7 mouse cellular contexts compared by ENCODE assay signal in genomic region chr16:73098760-73099159, GRCm38 (mm10).
A peak's percentile ranks its signal among the peaks of the same experiment; 100 is the strongest.
DNase-seq lines count a peak whose midpoint lies in the region; ATAC-seq and TF ChIP-seq lines count a peak whose summit lies in the region.

No protein-coding gene starts in this region.

- 23% methylated on average over 4 of the region's 4 CpGs for WGBS in kidney, embryonic 15.5 days
- 18% methylated on average over 4 of the region's 4 CpGs for WGBS in thymus, adult 2 months

- H3K4me1 ChIP-seq in kidney, embryonic 15.5 days: peaks cover 37% of the 10 kb centered on the region
- H3K4me1 ChIP-seq in ES-E14 (ENCODE audit: control insufficient read depth in 2 of 2, insufficient read depth in 2 of 2, low read length in 2 of 2, poor library complexity in 1 of 2): peaks cover 4 to 9% of the 10 kb centered on the region in 2 experiments; a peak in 3 of 4 replicates
- no peaks in the 10 kb centered on the region for H3K4me1 ChIP-seq in thymus, adult 2 months (replicated peaks; ENCODE audit: control insufficient read depth, insufficient read depth, low read length)

- TF ChIP-seq POLR2A in thymus, adult 2 months (IDR thresholded peaks at IDR 0.05; ENCODE audit: control insufficient read depth, extremely low read depth, insufficient read depth, low read length, poor library complexity): no peak

- no peaks in the 10 kb centered on the region for H3K36me3 ChIP-seq in kidney, embryonic 15.5 days
- H3K36me3 ChIP-seq in ES-E14 (ENCODE audit: control insufficient read depth, insufficient read depth, low read length, poor library complexity, severe bottlenecking): no peaks in the 10 kb centered on the region
- H3K36me3 ChIP-seq in thymus, adult 2 months (ENCODE audit: control insufficient read depth, insufficient read depth, low read length): no peaks in the 10 kb centered on the region

- H3K9ac ChIP-seq in kidney, embryonic 15.5 days: no peak overlapping the region
- H3K9ac ChIP-seq in ES-E14 (ENCODE audit: insufficient read depth, low read depth, low read length, poor library complexity, severe bottlenecking): no peak overlapping the region

- no peak overlapping the region for H3K4me3 ChIP-seq in kidney, embryonic 15.5 days (replicated peaks)
- H3K4me3 ChIP-seq in ES-E14 (ENCODE audit: insufficient read depth in 1 of 2, low read depth in 1 of 2, low read length in 2 of 2, poor library complexity in 1 of 2, severe bottlenecking in 1 of 2): no peak overlapping the region; a peak in 1 of 4 replicates
- H3K4me3 ChIP-seq in thymus, adult 2 months (ENCODE audit: control insufficient read depth, insufficient read depth, low read length): no peak overlapping the region

- H3K27me3 ChIP-seq in kidney, embryonic 15.5 days: no peaks in the 10 kb centered on the region
- no peaks in the 10 kb centered on the region for H3K27me3 ChIP-seq in thymus, adult 2 months (ENCODE audit: control insufficient read depth, insufficient read depth, low read length)

- H3K9me3 ChIP-seq in kidney, embryonic 15.5 days (replicated peaks): no peaks in the 10 kb centered on the region
- H3K9me3 ChIP-seq in ES-E14 (ENCODE audit: control insufficient read depth, insufficient read depth, low read depth, low read length): no peaks in the 10 kb centered on the region

- TF ChIP-seq CTCF in thymus, adult 2 months (IDR thresholded peaks at IDR 0.05; ENCODE audit: borderline replicate concordance, control insufficient read depth, extremely low read depth, insufficient read depth, low read length, poor library complexity): no peak

- peak; percentile 59; the same call in 1 of the 2 replicates for ATAC-seq in kidney, embryonic 15.5 days (replicated peaks; ENCODE audit: low FRiP score)
- ATAC-seq in erythroblast, adult 5-6 weeks (replicated peaks; ENCODE audit: low FRiP score, poor library complexity, severe bottlenecking): no peak

- no peak overlapping the region for H3K27ac ChIP-seq in kidney, embryonic 15.5 days
- H3K27ac ChIP-seq in ES-E14 (ENCODE audit: insufficient read depth, low read depth, low read length, poor library complexity, severe bottlenecking): no peak overlapping the region
- H3K27ac ChIP-seq in thymus, adult 2 months (ENCODE audit: control insufficient read depth, insufficient read depth, low read length): no peak overlapping the region

- no peak overlapping the region for H3K4me2 ChIP-seq in kidney, embryonic 15.5 days

- DNase-seq in kidney, adult 11 months: no peak
- DNase-seq in ES-E14 (ENCODE audit: low read depth, low spot score): peak; percentile 28
- DNase-seq in cerebellum, adult 9-11 months: peak; percentile 8
- DNase-seq in kidney, postnatal 10 days: peak; percentile 30
- no peak for DNase-seq in thymus, adult 2 months

- in situ Hi-C loops in ES-E14 (cut with MboI; ENCODE audit: low sequenced_read_pairs in 2 of 2, unreplicated experiment in 2 of 2): no loop called here

TF ChIP-seq in ES-E14, 5 proteins besides CTCF, POLR2A, EP300 and RAD21:
- TF ChIP-seq CHD2 (IDR thresholded peaks at IDR 0.05; ENCODE audit: low read depth, low read length): no peak
- no peak for TF ChIP-seq ZC3H11A (IDR thresholded peaks at IDR 0.05; ENCODE audit: borderline replicate concordance, low read depth, low read length)
- TF ChIP-seq HCFC1 (IDR thresholded peaks at IDR 0.05; ENCODE audit: borderline replicate concordance, insufficient read depth, low read length): no peak
- TF ChIP-seq ZNF384 (IDR thresholded peaks at IDR 0.05; ENCODE audit: low read depth, low read length): no peak
- no peak for TF ChIP-seq MAFK (IDR thresholded peaks at IDR 0.05; ENCODE audit: insufficient read depth, low read depth, low read length)

Comparison
In these comparisons a context has a peak if more than half of its experiments do, and no peak if none do; other contexts are left out.
1. DNase-seq: peak in ES-E14 (single experiment), cerebellum, adult 9-11 months (single experiment) and kidney, postnatal 10 days (single experiment); none in kidney, adult 11 months (single experiment) and thymus, adult 2 months (single experiment).